Mouse (Mus musculus): Measurements from ENCODE around the gene Plch2.
A peak's percentile ranks its signal among the peaks of the same experiment; 100 is the strongest.
"Not testable (repeated sequence)": the region's sequence is repeated elsewhere in the genome, so short reads cannot be mapped to it uniquely, and the experiment has no call there.

Plch2 gene

DNA sequence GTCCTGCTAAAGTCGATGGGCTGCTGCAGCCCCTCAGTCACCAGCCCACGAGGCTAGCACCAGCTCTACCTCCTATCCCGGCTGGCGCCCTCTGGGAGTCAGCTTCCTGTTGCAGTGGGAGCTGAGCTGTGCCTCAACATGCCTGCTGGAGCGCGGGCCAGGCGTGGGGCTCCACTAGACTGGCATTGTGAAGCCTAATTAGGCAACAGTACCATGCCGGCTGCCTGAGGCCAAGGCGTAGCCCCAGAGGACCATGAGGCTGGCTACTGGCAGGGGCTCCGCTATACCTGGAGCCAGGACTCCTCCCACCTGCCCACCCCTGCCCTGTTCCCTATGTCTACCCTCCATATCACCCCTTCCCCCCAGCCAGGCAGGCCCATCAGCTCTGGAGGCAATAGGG is at the start of gene Plch2:
Gene Plch2, minus strand, starts transcription at position 61 of the 400 bp plus-strand sequence.
- DNase-seq (ENCODE audit: low read depth, low spot score), result no peak

DNA sequence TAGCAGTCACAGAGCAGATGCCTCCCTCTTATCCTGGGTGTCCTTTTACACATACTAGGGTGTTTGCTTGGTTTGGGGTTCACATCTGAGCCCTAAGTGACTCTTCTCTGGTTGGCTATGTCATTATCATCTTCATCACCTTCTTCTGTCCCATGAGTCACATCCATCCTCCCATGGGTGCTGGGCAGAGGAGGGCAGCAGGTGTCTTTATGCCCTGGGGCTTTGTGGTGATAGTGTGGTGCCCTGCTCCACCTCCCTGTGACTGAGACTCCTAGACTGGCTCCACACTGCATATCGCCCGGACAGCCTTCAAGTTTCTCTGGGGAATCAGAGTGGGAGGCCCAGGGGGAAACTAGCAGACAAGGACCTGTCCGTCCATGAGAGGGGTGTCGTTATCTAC is 42.0 kb upstream of the Plch2 start:
- no peak for DNase-seq (ENCODE audit: low read depth, low spot score)

DNA sequence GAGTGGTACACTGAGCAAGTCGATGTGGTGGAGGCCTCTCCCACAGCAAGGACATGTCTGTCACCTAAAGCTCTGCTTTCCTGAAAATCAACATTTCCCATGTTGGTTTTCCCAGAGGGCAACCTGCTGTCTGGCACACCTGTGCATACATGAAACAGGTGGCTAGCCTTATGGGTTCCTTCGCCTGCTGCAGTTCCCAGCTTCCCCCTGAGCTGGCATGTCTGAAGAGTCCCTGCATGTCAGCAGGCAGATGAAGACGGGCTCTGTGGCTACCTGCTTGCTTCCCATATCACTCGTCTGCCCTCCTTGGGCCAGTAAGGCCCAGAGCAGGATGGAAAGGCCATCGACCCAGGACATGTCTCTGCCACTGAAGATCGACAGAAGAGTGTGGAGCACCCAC is 40.9 kb upstream of the Plch2 start:
- no peak for DNase-seq (ENCODE audit: low read depth, low spot score)

DNA sequence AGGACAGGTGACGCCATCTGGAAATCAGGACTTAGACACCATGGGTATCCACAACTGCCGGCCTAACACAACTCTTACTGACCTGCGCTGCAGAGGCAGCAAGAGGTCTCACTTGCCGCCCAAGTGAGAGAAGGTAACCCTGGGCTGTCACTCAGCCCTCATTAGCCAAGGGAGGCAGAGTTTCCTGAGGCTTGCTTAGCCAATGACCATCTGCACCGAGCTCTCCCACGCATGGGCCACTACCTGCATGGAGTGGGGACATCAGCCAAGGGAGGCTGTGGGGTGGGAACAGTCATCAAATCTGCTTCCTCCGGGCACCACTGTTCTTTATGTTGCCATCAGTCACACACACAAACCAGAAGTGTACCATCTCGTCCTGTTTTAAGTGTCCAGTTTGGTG is 39.4 kb upstream of the Plch2 start:
- no peak for DNase-seq (ENCODE audit: low read depth, low spot score)

DNA sequence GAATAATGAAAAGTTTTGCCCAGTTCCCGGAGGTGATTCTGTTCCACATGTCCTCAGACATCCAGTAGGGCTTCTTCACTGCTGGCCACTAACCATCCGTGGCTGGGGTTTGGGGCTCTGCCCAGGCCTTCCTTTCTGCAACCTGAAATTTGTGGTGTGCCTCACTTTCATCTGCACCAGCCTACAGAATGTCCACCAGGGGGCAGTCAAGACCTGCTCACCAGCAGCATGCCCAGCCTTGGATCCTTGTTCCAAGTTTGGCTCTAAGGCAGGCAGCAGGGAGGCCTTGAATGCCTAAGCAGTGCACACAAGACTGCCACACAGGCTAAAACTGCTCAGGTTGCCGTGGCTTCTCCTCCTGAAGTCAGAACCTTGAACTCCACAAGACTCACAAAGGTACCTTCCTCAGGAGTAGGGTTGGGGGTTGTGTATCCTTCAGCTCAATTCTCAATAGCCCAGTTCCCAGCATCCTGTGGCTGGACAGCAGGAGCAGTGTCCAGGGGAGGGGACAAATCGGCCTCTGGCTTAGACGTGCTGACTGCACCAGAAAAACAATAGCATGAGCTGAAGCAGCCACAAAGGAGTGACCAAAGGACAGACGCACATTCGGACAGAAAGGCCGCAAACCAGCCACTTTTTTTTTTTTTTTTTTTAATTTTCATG is 38.8 kb upstream of the Plch2 start:
- peak; percentile 85 for DNase-seq (ENCODE audit: low read depth, low spot score)

DNA sequence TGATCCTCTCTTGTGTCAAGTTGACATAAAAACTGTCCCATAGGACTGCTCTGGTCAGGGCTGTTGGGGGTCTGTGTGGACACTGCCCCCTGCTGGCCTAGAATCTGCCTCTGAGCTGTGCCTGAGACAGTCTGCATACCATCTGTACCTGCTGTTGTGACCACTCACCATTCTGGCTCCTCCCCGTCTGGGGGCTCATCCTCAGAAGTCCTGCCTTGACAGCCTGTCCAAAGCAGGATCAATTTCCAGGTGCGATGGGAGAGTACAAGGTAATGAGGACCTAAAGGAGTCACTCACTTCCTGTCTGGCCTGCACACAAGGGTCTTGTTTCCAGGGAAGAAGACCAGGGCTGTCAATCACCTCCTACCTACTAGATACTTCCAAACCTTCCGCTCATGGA is 38.0 kb upstream of the Plch2 start:
- no peak for DNase-seq (ENCODE audit: low read depth, low spot score)

DNA sequence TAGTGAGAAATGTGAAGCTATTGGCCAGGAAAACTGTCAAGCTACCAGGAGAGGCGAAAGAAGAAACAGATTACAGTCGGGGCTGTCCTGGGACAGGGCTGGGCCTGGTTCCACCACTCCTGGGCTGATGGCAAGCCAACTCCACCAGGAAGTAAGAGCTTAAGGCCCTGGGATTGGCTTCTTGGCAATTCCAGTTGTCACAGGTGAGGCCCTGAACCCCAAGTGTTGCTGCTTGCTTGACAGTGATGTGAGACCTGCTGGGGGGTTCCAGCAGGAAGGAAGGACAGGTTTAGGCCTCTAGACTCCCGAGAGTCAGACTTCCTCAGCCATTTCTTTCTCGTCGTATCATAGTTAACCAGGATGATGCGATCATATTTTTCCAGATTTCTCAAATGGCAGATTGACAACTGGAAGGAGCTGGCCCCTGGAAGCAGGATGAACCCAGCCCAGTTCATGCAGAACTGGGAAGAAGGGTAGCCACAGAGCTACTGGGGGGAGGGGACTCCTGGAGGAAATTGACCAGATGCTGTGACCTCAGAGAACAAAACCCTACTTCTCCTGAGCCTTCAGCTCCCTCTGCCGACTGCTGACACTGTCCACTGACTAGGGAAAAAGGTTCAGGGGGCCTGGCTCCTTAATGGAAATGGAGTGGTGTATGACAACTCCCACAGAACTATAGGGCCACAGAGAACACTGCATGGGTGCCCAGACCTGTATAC is 37.0 kb upstream of the Plch2 start:
- no peak for DNase-seq (ENCODE audit: low read depth, low spot score)

DNA sequence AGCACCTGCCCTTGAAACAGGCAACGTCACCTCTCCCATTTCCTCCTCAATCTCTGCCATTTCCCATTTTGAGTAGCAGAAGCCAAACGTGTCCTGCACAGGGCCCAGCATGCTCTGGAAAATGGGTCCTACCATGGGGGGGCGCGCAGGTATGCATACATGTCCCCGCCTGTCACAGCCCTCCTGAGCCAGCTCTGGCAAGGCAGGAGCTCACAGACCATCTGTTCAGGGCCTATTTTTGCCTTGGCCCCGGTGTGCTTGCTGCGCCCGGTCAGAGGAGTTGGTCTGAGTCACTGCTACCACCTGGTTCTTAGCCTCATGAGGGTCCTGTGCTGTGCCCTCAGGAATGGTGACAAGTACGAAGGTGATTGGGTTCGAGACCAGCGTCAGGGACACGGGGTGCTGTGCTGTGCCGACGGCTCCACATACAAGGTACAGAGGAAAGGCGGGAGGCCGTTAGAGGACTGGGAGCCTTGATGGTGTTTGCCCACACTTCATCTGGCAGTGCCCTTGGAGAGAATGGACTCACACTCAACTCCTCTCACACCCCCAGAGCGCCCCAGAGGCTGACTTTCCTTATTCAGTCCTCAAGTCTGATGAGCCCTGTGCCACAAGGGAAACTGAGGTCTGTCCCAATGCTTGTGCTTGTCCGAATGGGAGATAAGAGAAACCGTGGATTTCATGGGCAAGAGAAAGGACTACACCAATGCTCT is 36.3 kb upstream of the Plch2 start:
- DNase-seq (ENCODE audit: low read depth, low spot score), result no peak

DNA sequence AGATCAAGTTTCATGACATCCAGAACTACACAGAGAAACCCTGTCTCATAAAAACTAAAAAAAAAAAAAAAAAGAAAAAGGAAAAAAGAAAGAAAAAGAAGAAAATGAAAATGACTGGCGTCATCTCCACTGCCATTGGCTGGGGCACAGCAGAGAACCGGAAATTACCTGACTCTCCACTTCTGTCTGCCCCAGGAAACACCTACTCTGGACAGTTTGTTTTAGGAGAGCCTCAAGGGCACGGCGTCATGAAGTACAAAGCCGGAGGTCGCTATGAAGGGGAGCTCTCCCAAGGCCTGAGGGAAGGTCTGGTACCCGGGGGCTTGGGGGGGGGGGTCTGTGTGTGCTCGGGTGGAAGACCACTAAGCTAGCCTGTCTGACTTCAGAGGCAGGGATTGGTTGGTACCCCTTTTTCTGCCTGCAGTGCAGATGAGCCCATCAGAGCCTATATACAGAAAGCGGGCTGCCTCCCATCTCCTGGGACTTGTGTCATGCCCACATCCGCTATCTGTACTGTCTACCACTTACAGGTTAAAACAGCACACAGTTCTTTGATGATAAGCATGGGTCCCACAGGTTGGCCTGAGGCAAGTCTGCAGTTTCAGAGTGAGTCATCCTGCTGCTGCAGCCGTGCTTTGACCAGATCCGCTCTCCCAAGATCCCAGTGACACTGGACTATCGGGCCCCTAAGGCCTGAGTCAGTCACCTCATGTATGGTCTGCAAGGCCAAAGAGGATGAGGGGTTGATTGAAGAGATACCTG is 34.3 kb upstream of the Plch2 start:
- DNase-seq (ENCODE audit: low read depth, low spot score), result no peak

DNA sequence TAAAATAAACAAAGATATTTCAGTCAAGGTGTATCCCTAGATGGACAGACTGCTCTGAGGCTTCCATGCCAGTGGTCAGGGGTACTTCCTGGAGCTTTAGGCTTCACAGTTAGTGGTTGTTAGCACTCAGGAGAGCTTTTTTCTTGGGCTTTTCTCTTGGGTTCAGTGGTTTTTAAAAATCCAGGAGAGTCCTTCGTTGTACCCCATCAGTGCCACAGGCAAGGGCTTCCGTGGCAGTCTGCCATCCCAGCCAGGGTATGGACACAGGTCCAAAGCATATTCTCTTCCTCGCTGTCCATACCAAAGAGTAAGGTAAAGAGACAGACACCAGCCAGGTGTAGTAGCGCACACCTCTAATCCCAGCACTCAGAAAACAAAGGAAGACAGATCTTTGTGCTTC is 33.6 kb upstream of the Plch2 start:
- DNase-seq (ENCODE audit: low read depth, low spot score), result no peak

DNA sequence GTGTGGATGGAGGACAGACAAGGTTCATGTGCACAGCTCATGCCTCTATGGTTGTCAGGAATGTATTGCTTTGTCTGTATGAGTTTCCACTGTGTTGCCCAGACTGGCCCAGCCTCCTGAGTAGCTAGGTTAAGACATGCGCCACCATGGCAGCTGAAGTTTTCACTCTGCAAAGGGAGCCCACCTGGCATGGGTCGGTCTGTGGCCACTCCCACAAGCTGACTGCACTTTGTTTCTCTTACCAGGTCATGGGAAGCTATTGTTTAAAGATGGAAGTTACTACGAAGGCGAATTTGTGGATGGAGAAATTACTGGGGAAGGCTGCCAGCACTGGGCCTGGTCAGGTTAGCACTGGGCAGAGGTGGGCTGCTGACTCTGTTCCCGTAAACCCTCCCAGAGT is 32.7 kb upstream of the Plch2 start:
- no peak for DNase-seq (ENCODE audit: low read depth, low spot score)

DNA sequence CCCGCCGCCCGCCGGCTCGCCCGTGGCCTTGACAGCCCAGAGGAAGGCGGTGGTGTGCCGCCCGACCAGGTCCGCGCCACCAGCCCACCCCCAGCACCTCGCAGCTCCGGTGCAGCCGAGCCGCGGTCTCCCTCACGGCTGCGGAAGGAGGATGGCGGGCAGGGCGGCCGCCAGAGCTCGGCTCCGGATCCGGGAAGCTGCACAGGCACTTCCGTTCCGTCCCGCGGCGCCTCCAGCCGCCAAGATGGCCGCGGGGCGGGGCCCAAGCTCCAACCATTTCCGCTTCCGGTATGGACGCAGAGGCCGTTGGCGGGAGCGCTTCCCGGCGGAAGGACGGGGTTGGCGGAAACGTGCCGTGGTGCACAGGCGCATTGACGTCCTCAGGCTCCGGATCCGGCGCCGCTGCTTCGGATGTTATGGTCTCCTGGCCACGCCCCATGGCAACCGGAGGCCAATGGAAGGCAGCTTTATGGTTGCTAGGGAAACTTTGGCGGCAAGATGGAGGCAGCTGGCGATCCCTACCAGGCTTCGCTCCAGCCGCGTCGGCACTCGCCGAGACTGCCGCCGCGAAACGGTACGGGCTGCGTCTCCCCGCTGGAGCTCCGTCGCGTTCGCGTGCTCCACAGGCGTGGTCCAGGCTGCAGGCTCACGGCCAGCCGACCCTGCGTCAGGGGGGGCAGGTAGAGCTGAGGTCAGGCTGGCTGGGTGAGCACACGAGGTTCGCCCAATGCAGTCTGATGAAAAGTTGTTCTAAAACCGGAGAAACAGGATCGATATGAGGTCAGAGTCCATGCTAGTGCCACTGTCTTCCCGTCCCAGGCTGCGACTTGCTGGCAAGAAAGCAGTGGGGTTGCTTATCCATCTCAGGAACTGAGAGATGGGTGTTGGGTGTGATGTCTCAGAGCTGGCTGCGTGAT is 29.8 kb upstream of the Plch2 start, which contains the start of the genes Rer1 and Morn1:
Gene Rer1, minus strand, starts transcription at position 275 of the 917 bp plus-strand sequence.
Gene Morn1, plus strand, starts transcription at position 470 of the 917 bp plus-strand sequence.
- peak; percentile 99 for DNase-seq (ENCODE audit: low read depth, low spot score)

DNA sequence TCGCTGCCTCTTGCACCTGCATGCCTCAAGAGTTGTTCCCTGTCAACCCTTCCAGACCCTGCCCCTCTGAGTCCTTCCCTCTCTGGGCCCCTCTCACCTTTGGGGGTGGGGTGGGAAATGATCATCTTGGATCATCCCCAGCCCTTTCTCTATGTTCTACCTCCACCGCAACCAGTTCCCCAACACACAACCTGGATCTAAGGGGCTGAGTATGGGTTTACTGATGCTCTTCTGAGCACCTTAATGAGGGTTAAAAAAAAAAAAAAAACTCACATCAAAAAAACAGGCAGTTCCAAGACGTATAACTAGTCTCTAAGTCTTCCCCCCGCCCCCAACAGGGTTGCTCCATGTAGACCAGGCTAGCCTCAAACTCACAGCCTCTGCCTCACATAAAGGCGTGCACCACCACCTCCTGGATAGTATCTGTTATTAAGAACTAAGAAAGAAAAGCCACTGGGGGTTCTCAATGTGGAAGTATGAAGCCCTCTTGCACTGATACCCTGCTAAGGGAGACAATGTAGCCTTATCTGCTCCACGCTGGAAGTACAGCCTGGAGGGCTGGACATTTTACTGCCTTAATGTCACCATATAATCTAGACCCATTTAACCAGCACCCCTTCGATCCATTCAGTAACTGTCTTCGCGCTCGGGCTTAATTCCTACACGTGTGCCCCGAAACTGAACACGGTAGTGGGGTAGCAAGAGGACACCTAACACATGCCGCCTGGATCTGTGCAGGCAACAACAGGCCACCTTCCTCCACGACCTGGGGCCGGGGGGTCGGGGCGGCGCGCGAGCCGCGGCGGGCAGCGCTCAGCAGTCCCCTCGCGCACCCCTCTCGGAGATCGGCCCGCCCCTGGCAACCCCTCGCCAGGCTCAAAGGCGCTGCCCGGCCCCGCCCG is 28.9 kb upstream of the Plch2 start:
- DNase-seq (ENCODE audit: low read depth, low spot score), result no peak

DNA sequence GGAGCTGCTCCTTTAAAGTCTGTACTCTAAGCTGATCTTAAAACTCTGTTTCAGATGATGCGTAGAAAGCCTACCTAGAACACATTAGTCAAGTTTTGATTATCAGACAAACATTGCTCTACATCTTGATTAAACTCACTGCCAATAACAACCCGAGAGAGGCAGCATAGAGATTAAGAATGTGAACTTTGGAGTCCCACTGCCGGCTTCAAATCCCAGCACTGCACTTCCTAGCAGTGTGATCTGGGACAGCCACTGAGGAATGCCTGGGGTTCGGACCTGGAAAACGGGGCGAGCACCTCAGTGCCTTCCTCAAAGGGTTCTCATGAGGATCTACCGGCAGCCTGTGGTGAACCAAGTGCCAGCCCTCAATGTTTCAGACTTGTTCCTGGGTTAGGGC is 27.8 kb upstream of the Plch2 start:
- DNase-seq (ENCODE audit: low read depth, low spot score), result no peak

DNA sequence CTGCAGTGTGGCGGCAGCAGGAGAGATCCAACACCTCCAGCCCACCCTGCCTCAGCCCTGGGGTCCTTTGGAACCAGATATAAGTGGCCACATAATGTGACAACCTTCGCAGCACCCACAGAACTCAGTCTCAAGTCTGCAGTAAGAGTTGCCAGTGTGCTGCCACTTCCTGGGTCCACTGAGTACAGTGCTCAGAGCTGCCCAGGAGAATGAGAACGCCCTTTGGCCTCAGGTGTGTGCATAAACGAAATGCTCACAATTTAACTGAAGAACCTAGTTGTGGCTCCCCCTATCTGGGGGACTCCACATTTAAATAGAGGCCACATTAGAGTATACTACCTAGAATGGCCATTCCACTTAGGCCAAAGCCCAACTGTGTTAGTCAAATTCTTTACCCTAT is 27.0 kb upstream of the Plch2 start:
- DNase-seq (ENCODE audit: low read depth, low spot score), result no peak

DNA sequence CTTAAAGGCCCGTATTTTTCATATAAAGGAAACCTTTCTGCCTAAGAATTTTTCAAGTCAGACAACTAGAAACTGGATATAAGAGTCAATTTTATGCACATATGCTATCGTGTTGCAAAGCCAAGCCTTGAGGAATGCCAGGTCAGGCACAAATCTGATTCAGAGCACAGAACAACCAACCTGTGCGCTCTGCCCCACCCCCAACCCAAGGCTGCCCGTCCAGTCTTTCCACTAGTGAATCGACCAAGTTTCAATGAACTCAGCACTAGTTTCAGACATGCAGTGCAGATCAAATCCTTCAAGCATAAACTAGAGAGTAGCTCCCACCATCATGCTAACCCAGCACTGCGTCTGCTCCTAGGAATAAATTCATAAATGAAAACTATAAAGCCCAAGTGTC is 23.1 kb upstream of the Plch2 start:
- DNase-seq (ENCODE audit: low read depth, low spot score), result no peak

DNA sequence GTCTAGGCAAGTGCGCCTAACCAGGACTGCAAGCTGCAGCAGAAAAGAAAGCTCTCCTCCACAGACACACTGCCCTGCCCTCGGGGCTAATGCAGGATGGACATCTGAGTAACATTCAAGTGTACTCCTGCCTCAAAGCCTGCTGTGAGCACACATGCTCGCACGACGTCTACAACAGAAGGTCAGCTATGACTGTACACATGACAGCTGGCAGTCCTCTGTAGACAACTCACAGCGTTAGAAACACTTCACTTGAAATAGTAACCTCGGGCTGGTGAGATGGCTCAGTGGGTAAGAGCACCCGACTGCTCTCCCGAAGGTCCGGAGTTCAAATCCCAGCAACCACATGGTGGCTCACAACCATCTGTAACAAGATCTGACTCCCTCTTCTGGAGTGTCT is 22.2 kb upstream of the Plch2 start:
- not testable (repeated sequence) for DNase-seq (ENCODE audit: low read depth, low spot score)

DNA sequence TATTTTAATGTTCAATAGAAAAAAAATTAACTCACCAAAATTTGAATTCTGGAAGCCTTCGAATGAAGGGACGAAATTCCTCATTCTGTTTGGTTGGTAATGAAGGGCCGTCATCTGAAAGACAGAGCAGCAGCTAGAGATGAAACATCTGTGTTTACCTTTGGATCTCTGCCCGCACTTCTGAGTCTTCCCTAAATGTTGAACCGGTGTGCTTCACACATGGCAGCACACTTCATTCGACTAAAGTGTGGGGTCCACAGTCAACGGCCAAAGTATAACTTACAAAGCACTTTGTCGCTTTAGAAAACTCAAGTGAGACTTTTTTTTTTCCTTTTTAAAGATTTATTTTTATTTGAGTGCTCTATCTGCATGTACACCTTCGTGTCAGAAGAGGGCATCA is 20.1 kb upstream of the Plch2 start:
- no peak for DNase-seq (ENCODE audit: low read depth, low spot score)

DNA sequence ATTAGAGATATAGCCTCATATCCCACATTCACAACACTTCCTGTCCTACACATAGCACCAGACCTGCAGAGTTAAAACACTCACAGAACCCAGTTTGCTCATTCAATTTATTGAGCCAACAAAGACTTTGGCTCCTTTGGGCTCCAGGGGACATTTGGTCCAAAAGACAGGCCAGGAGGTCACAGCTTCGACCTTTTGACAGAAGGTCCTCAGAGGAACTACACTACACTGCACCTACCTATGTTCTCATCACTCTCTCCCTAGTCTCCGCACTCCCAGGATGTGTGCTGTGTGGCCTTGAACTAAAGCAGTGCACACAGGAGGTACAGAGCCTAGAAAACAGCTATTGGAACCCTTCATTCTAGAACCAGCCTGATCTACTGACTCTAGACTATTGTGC is 19.2 kb upstream of the Plch2 start:
- DNase-seq (ENCODE audit: low read depth, low spot score), result no peak

DNA sequence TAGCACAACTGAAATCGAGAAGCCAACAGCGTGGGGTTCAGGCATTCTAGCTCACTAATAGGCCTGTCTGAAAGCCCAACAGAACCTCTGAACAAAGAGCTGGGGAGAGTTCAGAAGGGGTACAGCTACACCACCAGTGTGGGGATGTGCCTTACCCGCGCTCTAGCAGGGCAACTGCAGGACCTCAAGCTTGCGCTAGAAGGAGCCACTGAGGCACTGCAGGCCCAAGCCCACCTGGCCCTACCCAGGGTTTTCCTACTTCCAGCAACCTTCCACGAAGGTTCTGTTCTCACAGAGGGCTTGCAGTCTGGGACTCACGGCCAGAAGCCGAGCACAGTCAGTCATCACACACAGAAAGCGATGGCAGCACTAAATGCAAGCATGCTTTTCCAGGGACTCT is 18.6 kb upstream of the Plch2 start:
- no peak for DNase-seq (ENCODE audit: low read depth, low spot score)
